Mouse (Mus musculus) urinary bladder, postnatal 36 days (tissue): ENCODE measurements around the gene Ppp1r21.
A peak's percentile ranks its signal among the peaks of the same experiment; 100 is the strongest.

Experiments
- DNase-seq, 2 experiments: peaks; one replicate each; pipeline ENCODE4 v3.0.0; 2022; ENCODE audit warnings: low spot score in 2 of 2, mixed read lengths in 1 of 2

Ppp1r21 gene

DNA sequence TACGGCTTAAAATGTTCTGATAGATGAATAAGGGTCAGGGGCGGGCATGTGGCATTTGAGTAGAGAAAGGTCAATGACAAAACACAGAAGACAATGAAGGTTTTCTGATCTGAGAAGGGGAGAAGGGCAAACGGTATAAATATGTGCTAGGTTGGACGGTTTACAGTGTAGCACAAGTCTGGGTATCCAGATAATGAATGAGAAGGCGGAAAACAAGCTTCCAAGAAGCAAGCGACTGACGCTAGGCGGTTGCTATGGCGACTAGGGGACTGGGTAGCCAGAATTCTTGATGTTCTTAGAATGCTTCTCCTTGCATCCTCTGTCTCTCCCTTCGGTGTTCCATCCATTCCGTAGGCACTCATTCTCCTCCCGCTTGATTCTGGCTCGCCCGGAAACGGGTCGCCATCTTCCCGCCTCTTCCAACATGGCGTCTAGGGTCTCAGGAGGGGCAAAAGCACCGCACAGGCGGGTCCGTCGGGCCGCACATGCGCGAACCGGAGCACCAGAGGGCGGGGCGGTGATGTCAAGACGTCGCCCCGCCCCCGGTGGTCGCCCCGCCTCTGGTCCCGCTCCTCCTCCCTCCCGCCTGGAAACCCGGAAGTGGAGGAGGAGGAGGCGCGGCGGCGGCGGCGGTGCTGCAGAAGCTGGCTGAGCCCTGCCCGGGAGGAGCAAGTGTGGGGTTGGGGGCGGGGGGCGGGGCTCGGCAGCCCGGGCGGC is at the start of gene Ppp1r21:
Gene Ppp1r21 (plus strand): TSS at position 600 of the 717 bp plus-strand sequence.
- peak; percentile 93 to 97 for DNase-seq

DNA sequence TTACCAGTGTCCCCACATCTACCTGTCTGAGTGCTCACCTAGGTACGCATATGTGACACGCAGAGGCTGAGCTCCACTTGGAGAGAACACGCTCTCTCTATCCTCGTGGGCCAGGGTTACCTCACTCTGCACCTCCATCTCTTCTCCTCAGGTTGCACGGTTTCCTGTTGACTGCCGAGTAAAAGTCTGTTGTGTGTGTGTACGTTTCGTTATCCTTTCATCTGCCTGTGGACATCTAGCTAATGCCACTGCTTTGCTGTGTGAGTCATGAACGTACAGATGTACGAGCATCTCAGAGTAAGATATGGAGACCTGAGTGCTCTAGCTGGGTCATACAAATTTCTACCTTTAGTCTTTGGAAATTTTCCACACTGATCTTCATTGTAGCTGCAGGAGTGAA is 49.5 kb upstream of the Ppp1r21 start:
- no peak for DNase-seq

DNA sequence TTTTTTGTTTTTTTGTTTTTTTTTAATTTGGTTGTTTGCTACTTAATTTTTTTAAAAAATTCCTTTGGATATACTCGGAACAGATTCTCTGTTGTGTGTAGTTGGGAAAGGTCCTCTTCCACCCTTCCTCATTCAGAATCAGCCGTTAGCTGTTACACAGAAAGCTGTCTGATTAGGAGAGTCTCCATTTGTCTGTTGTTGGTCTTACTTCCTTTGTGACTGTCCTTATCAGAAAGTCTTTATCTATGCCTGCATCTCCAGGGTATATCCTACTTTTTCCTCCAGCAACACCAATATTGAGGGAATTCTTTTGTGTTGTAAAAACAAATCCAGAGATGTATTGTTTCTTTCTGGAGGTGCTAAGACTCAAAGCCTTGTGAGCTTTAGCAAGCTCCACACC is 48.9 kb upstream of the Ppp1r21 start:
- DNase-seq: no peak

DNA sequence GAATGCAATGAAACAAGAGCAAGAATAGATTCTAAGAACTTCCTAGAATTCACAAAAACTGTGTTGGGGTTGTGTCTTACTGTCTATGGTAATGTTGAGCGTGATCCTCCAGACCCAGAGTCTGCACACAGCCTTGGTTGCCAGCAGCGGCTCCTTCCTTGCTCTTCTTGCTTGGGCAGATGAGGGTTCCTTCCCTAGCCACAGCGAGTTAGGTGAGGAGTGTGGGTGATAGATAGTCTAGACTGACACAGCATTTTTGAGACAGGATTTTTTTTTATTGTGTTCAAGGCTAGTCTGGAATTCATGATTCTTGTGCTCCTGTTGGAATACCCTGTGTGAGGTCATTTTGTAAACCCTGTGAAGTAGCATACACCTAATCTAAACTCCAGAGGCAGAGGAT is 48.3 kb upstream of the Ppp1r21 start:
- DNase-seq: no peak

DNA sequence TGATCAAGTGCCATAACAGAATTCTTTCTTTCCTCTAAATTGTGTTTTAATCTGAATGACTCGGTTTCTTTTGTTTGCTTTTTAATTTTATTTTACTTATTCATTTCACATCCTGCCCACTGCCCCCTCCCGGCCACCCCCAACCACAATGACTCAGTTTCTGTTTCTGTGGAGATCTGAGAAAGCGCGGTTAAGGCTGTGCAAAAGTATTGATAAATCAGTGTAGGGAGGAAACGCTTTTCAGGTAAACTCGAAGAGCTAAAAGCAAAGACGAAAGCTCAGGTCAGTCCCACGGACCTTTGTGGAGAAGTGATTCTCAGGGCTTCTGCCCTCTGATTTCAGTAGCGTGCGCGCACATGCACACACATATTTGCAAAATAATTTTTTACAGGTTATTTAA is 45.4 kb upstream of the Ppp1r21 start:
- no peak for DNase-seq

DNA sequence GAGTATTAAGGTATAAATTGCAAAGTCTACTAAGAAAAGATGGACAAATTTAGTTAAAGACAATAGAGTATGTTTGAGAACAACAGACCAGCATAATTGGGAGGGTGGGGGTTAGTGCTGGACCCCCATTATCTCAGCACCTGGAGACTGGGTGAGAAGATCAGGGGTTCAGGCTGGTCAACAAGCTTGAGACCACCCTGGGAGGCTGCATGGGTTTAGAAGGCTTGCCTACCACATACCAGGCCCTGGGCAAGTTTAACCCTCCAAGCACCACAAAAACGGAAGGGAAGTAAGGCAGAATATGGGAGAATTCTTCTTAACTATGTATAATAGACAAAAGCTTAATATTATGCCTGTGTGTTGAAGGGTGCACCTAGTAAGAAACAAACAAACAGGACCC is 45.0 kb upstream of the Ppp1r21 start:
- DNase-seq: no peak

DNA sequence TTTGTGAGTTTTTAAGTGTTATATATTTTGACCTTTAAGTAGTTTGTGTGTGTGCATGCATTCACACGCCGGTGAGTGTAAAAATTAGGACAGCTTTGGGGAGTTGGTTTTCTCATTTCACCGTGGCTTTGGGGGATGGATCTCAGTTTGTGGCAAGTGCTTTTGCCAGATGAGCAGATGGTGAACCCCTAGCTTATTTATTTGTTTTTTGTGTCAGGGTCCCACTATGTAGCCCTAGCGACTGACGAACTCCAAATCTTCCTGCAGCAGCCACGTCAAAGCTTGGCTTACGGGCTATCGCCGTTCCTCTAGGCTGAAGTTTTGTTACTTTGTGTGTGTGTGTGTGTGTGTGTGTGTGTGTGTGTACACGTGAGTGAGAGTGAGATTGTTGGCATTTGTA is 39.4 kb upstream of the Ppp1r21 start:
- no peak for DNase-seq

DNA sequence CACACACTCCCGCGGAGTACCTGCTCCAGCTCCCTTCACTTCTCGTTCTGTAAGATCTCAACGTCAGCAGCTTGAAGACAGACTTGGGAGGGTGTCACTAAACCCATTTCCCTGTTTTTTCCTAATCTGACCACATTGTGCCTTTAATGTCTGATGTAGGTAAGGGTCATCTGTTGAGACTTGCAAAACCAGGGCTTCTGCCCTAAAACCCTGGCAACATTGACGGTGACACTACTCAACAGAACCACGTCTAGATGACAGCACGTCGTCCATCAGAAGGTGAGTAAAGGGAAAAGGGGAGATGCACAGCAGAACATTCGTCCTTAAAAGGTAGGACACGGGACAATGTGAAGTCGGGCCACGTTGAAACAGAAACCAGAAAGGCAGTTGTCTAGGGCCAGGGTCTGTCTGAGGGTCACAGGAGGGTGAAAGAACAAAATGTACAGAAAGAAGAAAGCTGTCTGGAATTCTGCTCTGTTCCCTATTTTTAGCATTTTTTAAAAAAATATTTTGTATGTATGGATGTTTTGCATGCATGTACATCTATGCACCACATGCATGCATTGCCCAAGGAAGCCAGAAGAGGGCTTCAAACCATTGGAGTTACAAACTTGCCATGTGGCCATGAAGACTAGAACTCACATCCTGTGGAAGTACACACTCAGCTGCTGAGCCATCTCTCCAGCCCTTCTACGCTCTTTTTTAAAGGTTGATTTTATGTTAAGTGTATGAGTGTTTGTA is 38.4 kb upstream of the Ppp1r21 start:
- DNase-seq: no peak

DNA sequence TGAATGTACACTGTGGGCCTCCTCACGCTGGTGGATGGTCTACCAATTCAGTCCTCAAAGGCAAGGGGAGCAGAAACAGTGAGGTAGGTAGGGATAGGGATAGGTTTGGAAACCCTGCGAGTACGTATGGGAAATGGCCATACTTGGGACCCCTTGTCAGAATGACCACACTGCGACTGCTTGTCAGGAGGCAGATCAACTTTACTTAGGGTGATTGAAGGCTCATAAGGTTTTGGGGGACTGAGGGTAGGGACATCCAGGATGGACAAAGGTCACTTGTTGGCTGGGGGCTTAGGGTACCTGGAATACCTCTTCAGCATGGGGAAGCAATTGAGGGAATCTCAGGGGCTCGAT is 37.8 kb upstream of the Ppp1r21 start:
- no peak for DNase-seq

DNA sequence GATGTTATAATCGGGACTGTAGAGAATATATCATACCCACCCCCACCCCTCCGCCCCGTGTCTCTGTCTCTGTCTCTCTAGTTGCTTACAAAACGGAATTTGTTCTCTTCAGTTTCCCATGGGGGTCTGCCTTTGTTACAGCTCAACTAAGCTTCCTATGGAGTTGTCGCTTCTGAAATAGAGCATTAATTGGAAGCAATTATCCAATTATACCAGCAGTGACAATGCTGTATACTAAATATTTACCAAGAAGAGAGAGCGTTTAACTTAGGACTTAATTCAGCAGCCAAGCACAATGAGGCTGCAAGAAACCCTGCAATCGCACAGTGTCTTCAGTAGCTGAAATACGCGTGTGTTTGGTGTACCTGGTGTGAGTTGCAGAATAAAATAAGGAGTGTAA is 36.4 kb upstream of the Ppp1r21 start:
- no peak for DNase-seq

DNA sequence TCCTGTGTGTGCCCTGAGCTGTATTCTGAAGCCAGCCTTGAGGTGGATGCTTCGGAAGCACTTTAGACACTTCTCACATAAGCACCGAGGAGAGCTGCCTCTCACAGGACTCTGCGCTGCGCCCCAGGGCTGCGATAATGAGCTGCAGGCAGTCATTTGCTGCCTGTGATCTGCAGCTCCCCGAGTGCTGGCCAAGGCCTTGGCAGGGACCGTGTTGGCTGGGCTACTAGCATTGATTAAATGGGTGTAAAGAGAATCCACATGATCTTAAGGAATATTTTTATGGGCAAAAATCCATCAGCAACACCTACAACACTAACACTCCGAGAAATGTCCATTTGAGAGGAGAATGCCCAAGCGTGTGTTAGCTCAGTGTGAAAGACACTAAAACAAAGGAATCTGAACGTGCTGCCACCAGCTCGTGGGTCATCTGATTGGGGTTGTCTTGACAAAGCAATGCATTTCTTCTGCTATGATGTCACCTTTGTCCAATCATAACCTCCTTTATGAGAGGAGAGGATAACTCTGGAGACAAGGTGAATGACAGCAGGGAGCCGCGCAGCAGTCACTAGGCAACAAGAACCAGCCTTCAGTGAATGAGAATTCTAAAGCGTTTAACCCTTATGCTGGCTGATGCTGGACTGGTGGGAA is 35.7 kb upstream of the Ppp1r21 start:
- DNase-seq: no peak

DNA sequence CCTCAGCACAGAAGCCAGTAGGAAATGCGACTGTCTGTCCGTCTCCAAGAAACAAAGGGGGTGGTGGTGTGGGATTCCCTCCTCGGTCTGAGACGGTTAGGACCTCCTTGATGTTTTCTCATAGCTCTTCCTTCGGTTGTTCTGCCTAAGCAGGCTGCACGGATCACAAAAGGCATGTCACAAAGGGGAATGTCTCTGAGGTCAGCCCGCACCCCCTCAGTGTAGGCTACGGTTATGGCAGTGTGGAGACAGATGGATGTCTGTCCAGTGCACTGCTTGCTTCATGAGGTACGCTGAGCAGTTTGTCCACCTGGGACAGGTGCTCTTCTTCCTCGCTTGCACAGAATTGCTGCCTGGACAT is 35.2 kb upstream of the Ppp1r21 start:
- DNase-seq: no peak

DNA sequence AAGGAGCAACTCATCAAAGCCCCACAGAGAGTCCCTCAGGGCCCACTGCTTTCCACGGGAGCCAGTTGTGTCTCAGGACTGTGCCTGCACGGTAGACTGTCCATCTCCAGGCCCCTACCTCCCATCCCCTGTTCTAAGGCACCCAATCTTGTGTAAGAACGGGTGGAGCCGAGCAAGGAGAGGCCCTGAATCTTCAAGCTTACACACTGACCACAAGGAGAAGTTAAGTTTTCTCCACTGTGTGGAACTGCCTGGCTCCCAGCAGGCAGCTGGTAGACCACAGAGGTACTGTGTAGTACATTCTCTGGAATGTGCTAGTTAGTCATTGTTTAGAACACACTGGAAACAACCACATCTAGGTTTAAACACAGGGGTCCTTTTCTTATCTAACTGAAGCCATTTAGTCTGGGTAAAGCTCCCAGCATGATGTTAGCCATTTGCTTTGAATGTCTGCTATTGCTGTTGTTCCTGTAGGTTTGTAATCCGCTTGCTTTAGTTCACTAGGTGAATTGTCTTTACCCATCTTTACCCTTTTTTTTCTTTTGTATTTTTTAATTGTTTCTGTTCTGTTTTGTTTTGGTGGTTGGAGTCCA is 31.7 kb upstream of the Ppp1r21 start:
- no peak for DNase-seq

DNA sequence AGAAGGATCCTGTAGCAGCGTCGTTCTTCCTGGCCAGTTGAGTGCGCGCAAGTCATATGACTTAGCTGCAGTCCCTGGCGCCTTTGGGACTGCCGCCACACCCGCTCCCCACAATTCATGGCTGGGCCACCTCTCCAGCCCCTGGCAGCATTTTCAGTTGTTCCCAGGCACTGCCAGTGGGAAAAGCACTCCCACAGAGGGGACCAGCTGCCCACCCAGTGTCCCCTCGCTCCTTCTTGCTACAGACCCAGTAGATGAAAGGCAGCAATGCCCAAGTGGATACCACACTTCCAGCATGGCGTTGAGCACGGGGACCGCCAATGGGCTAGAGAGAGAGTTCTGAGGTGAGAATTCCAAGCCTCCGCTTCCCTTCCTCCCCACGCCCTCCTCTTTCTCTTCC is 25.9 kb upstream of the Ppp1r21 start:
- no peak for DNase-seq

DNA sequence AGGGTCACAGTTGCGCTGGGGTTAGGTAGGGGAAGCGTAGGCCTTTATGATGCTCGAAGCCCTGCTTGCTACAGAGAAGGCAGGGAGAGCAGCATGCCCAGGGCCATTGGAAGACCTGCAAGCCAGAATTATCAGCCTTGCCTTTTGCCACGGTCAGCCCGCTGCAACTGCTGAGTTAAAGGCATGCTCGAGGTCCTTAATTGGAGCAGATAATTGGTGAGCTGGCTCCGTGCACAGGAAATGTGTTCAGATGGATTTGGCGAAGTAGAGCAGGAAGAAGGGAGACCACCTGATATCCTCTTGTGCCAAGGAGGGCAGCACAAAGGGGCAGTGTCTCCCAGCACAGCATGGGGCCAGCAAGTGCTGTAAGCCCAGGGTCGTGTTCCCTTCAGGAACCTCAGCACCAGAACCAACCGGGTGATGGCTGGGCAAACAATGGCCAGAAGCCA is 24.6 kb upstream of the Ppp1r21 start:
- no peak for DNase-seq

DNA sequence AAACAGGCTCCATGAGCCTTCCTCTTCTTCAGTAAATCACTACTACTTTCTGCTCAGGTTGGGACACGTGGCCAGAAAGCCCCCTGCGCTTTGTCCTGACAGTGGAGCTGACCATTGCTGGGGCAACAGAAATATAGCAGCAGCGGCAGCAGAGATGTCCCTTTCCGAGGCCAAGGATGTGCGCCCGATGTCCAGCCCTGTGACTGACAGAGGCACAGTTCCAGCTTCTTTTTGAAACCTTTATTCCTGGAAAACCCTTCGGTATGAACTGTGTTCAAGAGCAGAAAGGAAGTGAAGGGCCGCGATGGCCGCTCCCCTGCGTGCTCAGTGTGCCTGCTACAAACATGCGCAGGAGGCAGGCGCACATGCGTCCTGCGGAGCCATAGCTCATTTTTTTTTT is 24.0 kb upstream of the Ppp1r21 start:
- no peak for DNase-seq

DNA sequence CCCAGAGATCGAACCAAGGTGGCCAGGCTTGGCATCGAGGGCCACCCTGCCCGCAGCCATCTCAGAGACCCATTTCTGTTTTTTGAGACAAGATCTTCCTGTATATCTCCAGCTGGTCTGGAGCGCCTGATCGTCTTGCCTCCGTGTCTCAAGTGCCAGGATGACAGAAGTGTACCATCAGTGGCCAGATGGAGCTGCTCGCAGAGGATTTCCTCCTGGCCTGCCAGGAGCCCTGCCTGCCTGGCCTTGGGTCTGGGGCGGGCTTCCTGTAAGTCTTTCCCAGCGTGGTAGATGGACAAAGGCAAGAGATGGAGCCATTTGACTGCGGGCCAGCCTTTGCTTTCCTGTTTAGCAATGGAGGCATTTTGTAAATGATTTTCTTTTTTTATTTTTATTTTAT is 22.5 kb upstream of the Ppp1r21 start:
- no peak for DNase-seq

DNA sequence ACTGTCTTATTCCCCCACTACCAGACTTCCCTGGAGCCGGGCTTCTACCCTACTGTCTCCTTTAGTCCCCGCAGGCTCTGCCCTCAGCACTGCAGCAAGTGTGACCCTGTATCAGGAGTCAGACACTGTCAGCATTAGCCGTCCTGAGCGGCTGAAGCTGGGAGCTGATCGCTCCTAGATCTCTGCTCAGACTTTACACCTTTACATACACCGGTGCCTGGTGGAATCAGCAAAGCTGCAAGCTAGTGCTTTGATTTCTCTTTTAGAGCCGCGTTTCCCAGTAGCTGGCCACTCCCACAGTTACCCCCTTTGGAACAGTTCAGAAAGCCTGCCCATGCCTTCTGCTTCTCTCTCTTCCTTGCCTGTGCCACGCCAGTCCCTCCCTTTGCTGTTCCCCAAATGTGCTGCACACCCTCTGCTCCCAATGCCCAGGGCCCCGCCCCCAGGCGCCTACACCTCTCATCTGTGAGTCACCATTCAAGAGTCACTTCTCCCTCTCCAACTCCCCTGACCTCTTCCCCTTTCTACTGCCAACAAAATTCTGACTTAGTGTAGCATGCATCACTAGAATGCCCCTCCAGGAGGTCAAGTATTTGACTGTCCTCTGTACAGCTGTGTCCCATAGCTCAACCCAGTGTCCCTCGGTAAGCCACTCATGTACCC is 20.9 kb upstream of the Ppp1r21 start:
- peak; percentile 78 to 87 for DNase-seq

DNA sequence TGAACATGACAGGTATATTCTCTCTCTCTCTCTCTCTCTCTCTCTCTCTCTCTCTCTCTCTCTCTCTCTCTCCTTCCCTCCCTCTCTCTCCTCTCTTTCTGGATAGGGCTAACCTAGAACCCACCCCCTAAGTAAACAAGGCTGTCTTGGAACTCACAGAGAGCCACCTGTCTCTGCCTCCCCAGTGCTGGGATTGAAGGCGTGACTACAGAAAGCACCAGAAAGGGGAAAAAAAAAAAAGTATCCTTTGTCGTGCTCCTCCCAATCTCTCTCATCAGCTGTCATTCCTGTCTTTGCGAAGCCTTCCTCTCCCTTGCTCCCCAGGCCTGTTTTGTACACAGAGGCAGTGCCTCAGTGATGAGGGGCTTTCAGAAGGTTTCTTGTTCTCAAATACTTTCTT is 19.9 kb upstream of the Ppp1r21 start:
- no peak for DNase-seq

DNA sequence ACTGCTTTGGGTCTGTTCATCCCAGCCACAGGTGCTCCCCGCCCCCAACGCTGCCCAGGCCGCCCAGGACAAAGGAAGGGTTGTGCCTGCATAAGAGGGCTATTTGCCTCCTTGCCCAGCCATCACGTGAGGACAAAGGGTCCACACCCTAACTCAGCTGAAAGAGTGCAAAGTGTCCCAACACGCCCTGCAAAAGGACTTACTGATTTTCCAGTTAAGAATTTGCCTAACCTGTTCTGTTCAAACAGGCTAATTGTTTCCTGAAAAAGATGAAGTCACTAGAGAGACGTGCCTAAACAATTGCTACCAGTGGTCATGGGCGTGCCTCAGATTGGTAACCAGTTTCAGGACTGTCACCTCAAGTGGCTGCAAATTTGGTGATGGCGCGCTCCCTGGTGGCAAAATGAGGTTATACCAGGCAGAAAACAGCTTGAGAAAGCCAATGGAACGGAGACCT is 18.8 kb upstream of the Ppp1r21 start:
- peak; percentile 86 to 90 for DNase-seq

DNA sequence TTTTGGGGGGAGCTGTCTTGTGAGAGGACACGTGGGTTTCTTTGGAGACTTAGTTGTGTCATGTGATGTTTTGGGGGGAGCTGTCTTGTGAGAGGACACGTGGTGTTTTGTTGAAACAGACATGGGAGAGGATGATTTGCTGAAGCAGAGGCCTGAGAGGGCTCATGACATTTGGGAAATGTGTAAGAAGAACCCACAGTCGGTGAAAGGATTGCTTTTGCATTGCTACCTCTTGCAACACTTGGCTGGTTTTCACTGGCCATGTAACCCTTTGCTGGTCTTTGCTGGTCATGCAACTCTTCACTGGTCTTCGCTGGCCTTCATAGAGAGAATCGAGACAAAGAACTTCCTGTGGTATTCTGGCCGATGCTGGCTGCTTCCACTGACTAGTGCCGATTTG is 13.4 kb upstream of the Ppp1r21 start:
- DNase-seq: no peak

DNA sequence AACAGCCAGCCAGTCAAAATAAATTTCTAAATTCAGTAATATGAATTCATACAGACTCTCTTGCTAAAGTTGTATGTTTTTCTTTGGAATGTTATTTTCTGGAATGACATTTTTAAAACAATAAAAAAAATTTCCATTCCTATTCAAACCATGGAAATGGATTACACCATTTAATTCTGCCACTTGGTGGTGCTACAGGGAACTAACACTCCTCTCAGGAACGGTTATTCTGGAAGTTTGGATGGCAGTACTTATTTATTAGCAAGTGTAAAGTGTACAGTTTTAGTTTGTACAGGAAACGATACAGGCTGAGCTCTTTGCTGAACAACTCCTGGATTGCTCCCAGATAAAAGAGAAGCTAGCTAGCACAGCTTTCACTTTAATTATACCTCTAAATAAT is 2.1 kb upstream of the Ppp1r21 start:
- DNase-seq: no peak
